Mouse (Mus musculus): ENCODE measurements at regions not wholly inside any gene's neighbourhood (a gene's known extent, or its start where the extent isn't known, plus 50 kb on each side); places are given as distances from the start of the nearest gene placed in this dataset.

- no peak for DNase-seq
These were observed 53.2 kb upstream of the Dnajc1 start for GRCm38 (mm10) chr2:18445809-18446208.

Measured in cerebellum, adult 11 months (tissue).